In genomic region chr3:94758056-94758409, GRCm38 (mm10) we compare ENCODE assay signal across 8 mouse cellular contexts. TPM values are rescaled to one million over a fixed set of nuclear protein-coding genes. Genes with fewer than 3 reads are reported as not detected.
DNase-seq lines count a peak whose midpoint lies in the region; ATAC-seq lines count a peak whose summit lies in the region.
"Not testable (repeated sequence)": the region's sequence is repeated elsewhere in the genome, so short reads cannot be mapped to it uniquely, and the experiment has no call there.

No protein-coding gene starts in this region.

- peak overlapping the region; percentile 47 for H3K4me2 ChIP-seq in forebrain, embryonic 13.5 days
- peak overlapping the region; percentile 50 for H3K4me2 ChIP-seq in kidney, embryonic 15.5 days
- H3K4me2 ChIP-seq in liver, embryonic 15.5 days: peak overlapping the region; percentile 58
- peak overlapping the region; percentile 42 for H3K4me2 ChIP-seq in midbrain, embryonic 14.5 days (ENCODE audit: low read length)

- H3K36me3 ChIP-seq in forebrain, embryonic 13.5 days (ENCODE audit: poor library complexity, severe bottlenecking); kidney, embryonic 15.5 days; liver, embryonic 15.5 days (replicated peaks); midbrain, embryonic 14.5 days (ENCODE audit: control insufficient read depth, insufficient read depth, low read length): not testable (repeated sequence)

- H3K4me1 ChIP-seq in forebrain, embryonic 13.5 days; kidney, embryonic 15.5 days; midbrain, embryonic 14.5 days (ENCODE audit: control insufficient read depth, insufficient read depth, low read length): not testable (repeated sequence)
- H3K4me1 ChIP-seq in liver, embryonic 15.5 days (replicated peaks): peaks cover 13% of the 10 kb centered on the region

- H3K4me3 ChIP-seq in forebrain, embryonic 13.5 days: peak overlapping the region; percentile 35
- H3K4me3 ChIP-seq in kidney, embryonic 15.5 days (replicated peaks): peak overlapping the region; percentile 38
- peak overlapping the region; percentile 32; the same call in 1 of the 2 replicates for H3K4me3 ChIP-seq in liver, embryonic 15.5 days (replicated peaks)
- peak overlapping the region; percentile 23; the same call in 1 of the 2 replicates for H3K4me3 ChIP-seq in midbrain, embryonic 14.5 days (replicated peaks; ENCODE audit: low read depth, low read length)

- not testable (repeated sequence) for H3K9me3 ChIP-seq in forebrain, embryonic 13.5 days (replicated peaks); kidney, embryonic 15.5 days (replicated peaks); liver, embryonic 15.5 days (replicated peaks); midbrain, embryonic 14.5 days (ENCODE audit: control insufficient read depth, low read length)

- not testable (repeated sequence) for H3K27ac ChIP-seq in forebrain, embryonic 13.5 days; kidney, embryonic 15.5 days; liver, embryonic 15.5 days (replicated peaks); midbrain, embryonic 14.5 days (replicated peaks; ENCODE audit: low read depth, low read length)

- peak; percentile 34 to 58 for DNase-seq in CD8-positive naive resting alpha-beta T cell, adult 2 months (ENCODE audit: low read depth in 2 of 2, low spot score in 2 of 2)
- peak; percentile 26 for DNase-seq in cerebellum, adult 8-10 months
- peak; percentile 25 for DNase-seq in heart, postnatal 4 days
- not testable (repeated sequence) for DNase-seq in midbrain, embryonic 14.5 days
- peak; percentile 55 to 65 for DNase-seq in spleen, postnatal 36 days (ENCODE audit: low spot score in 2 of 2)

- WGBS in forebrain, embryonic 13.5 days: under 1% methylated on average over 13 of the region's 31 CpGs
- 0% methylated on average over 22 of the region's 31 CpGs for WGBS in kidney, embryonic 15.5 days
- WGBS in liver, embryonic 15.5 days (ENCODE audit: insufficient replicate concordance): 0% methylated on average over 21 of the region's 31 CpGs
- 0% methylated on average over 19 of the region's 31 CpGs for WGBS in midbrain, embryonic 14.5 days

- not testable (repeated sequence) for H3K27me3 ChIP-seq in forebrain, embryonic 13.5 days; kidney, embryonic 15.5 days; midbrain, embryonic 14.5 days (ENCODE audit: control insufficient read depth, insufficient read depth, low read length)
- H3K27me3 ChIP-seq in liver, embryonic 15.5 days: peaks cover 29% of the 10 kb centered on the region

- H3K9ac ChIP-seq in forebrain, embryonic 13.5 days; kidney, embryonic 15.5 days; liver, embryonic 15.5 days; midbrain, embryonic 14.5 days (replicated peaks; ENCODE audit: low read length): not testable (repeated sequence)

- peak; percentile 95 for ATAC-seq in forebrain, embryonic 13.5 days
- ATAC-seq in kidney, embryonic 15.5 days (replicated peaks; ENCODE audit: low FRiP score): peak; percentile 94
- peak; percentile 95 for ATAC-seq in liver, embryonic 15.5 days (ENCODE audit: insufficient read depth)
- ATAC-seq in midbrain, embryonic 14.5 days (ENCODE audit: low FRiP score, low TSS enrichment): peak; percentile 91

RNA-seq across cellular contexts. Expression of gene Cgn, which starts 28.3 kb away (rescaled TPM):
- 3.8 TPM in 2 replicates for polyA plus RNA-seq in forebrain, embryonic 13.5 days (2015; fragmentation: Nextera tagmentation; extraction: Ambion mirVana)
- under 1 TPM; 0.52 to 0.79 TPM for total RNA-seq in heart, postnatal 4 days (2021)
- polyA plus RNA-seq in kidney, embryonic 15.5 days (2015; fragmentation: Nextera tagmentation; extraction: Ambion mirVana): 17.0 and 18.3 TPM in 2 replicates
- polyA plus RNA-seq in liver, embryonic 15.5 days (2015; fragmentation: Nextera tagmentation; extraction: Ambion mirVana): 11.2 and 14.1 TPM in 2 replicates
- polyA plus RNA-seq in midbrain, embryonic 14.5 days (2014; fragmentation: Nextera tagmentation; extraction: Ambion mirVana): 5.9 and 7.7 TPM in 2 replicates
